Mouse (Mus musculus) liver, embryonic 14.5 days (tissue): ENCODE measurements at regions not wholly inside any gene's neighbourhood (a gene's known extent, or its start where the extent isn't known, plus 50 kb on each side); places are given as distances from the start of the nearest gene placed in this dataset.
"Not testable (repeated sequence)": the region's sequence is repeated elsewhere in the genome, so short reads cannot be mapped to it uniquely, and the experiment has no call there.

Source experiments
- ATAC-seq: fragments of 200-750 bp; cut with Nextera tagmentation; 2 replicates; pipeline ENCODE4 v1.8.0; 2017; ENCODE audit warnings: moderate number of reproducible peaks, mild to moderate bottlenecking, moderate library complexity; ENCODE audit not compliant: insufficient read depth
- DNase-seq, 3 experiments: peaks; one replicate each; pipeline ENCODE4 v3.0.0-alpha.2; 2012 to 2013; ENCODE audit warnings: low read depth in 3 of 3, low spot score in 3 of 3
- H3K27ac ChIP-seq: fragments of 300-500 bp; sonication (generic); 2 replicates; pipeline ENCODE4 v1.5.1; 2014; ENCODE audit warnings: moderate library complexity, mild to moderate bottlenecking, control low read depth, inconsistent platforms
- H3K27me3 ChIP-seq: fragments of 300-500 bp; sonication (generic); 2 replicates; pipeline ENCODE4 v1.6.1; 2014; ENCODE audit warnings: mild to moderate bottlenecking, low read length, moderate library complexity; ENCODE audit not compliant: control insufficient read depth, insufficient read depth
- H3K36me3 ChIP-seq: fragments of 300-500 bp; sonication (generic); replicated peaks from 2 replicates; pipeline ENCODE4 v1.6.1; 2014; ENCODE audit warnings: low read depth; ENCODE audit not compliant: control insufficient read depth, insufficient read depth
- H3K4me1 ChIP-seq, 2 experiments: fragments of 200-500 bp in 1 of 2; fragments of 300-500 bp in 1 of 2; sonication (generic) in 1 of 2; replicated peaks; 2 replicates each; pipeline ENCODE4 v1.6.1; 2012 to 2014; ENCODE audit warnings: antibody characterized with exemption in 1 of 2, inconsistent platforms in 1 of 2, low read length in 1 of 2; ENCODE audit not compliant: control insufficient read depth in 2 of 2, insufficient read depth in 2 of 2
- H3K4me2 ChIP-seq: fragments of 300-500 bp; sonication (generic); 2 replicates; pipeline ENCODE4 v1.6.1; 2014; ENCODE audit warnings: low read depth, mild to moderate bottlenecking, control low read depth, moderate library complexity
- H3K4me3 ChIP-seq, 2 experiments: fragments of 200-500 bp in 1 of 2; fragments of 300-500 bp in 1 of 2; sonication (generic) in 1 of 2; 2 replicates each; pipeline ENCODE4 v1.5.1; 2012 to 2014; ENCODE audit warnings: low read depth in 2 of 2, low read length in 2 of 2, mild to moderate bottlenecking in 2 of 2, control low read depth in 1 of 2, inconsistent platforms in 1 of 2, moderate library complexity in 1 of 2; ENCODE audit not compliant: insufficient read depth in 1 of 2
- H3K9ac ChIP-seq: fragments of 300-500 bp; sonication (generic); replicated peaks from 2 replicates; pipeline ENCODE4 v1.6.1; 2014; ENCODE audit warnings: mild to moderate bottlenecking, control low read depth, moderate library complexity
- H3K9me3 ChIP-seq: fragments of 300-500 bp; sonication (generic); 2 replicates; pipeline ENCODE4 v1.6.1; 2016; ENCODE audit warnings: low read length, mixed read lengths; ENCODE audit not compliant: control insufficient read depth
- CTCF ChIP-seq: IDR thresholded peaks from 2 replicates; pipeline ENCODE4 v1.5.1; 2016; ENCODE audit warnings: antibody characterized with exemption, low read depth, control low read depth
- EP300 ChIP-seq: IDR thresholded peaks from 2 replicates; pipeline ENCODE4 v1.6.1; 2016; ENCODE audit warnings: antibody characterized with exemption, low read depth
- WGBS: fragments of 180-500 bp; shearing (Covaris S2); extraction: QIAGEN DNeasy Blood & Tissue Kit; methylation state at CpG from one replicate; pipeline ENCODE4 v1.1.7; 2014; ENCODE audit not compliant: insufficient replicate concordance; 5-methylcytosine and 5-hydroxymethylcytosine counted together

DNA sequence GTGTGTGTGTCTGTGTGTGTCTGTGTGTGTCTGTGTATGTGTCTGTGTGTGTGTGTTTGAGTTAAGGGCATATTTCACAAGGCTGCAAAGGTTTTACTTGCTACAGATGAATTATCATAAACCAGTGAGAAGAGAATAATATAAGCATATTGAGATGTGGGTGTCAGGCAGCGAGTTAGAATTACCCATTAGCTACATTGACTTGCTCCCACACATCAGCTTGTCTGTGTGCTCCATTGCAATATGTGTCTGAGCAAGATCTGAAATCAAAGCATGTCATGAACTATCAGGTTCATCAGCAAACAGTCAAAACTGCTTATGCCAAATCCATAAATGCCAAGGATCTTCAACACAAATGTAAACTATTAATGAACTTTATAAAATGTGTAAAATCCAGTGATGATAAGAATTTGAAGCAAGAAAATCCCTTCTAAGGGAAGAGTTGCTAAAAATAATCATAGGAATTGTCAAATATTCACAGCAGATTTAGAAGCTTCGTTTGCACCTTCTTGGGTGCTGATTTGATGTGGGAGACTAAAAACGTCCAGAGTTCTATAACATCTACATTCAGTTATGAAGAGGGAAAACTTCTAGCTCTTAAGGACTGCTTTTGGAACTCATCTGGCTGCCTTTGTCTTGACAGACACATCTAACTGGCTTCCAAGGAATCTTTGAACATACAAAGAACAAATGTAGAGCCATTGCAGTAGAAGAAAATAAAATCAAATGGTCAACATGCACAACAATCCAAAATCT lies 361.7 kb upstream of the Lrrn1 start:
- ATAC-seq (no peak), DNase-seq (no peak)
- WGBS: 37% methylated on average over 3 of the region's 3 CpGs
- H3K4me3 ChIP-seq: no peak overlapping the region
- no peak overlapping the region for H3K27ac ChIP-seq
- TF ChIP-seq EP300 (no peak), CTCF (no peak)
- no peaks in the 10 kb centered on the region for H3K36me3 ChIP-seq
- H3K4me1 ChIP-seq: no peaks in the 10 kb centered on the region
- H3K27me3 ChIP-seq: no peaks in the 10 kb centered on the region
- H3K9ac ChIP-seq: no peak overlapping the region
- H3K4me2 ChIP-seq: no peak overlapping the region
- H3K9me3 ChIP-seq: no peaks in the 10 kb centered on the region

GRCm38 (mm10) chr6:107218309-107218708 lies 311.3 kb upstream of the Lrrn1 start:
- Histone ChIP-seq H3K9ac (no peak overlapping the region), H3K27ac (no peak overlapping the region), H3K4me2 (no peak overlapping the region), H3K4me1 (no peaks in the 10 kb centered on the region), H3K27me3 (no peaks in the 10 kb centered on the region), H3K9me3 (no peaks in the 10 kb centered on the region), H3K4me3 (no peak overlapping the region), H3K36me3 (no peaks in the 10 kb centered on the region)
- no peak for TF ChIP-seq CTCF
- TF ChIP-seq EP300: no peak
- no peak for DNase-seq
- WGBS: 60% methylated on average over 2 of the region's 2 CpGs
- ATAC-seq: no peak

GRCm38 (mm10) chr6:107218721-107219120 lies 310.8 kb upstream of the Lrrn1 start:
- Histone ChIP-seq H3K4me1 (no peaks in the 10 kb centered on the region), H3K9me3 (no peaks in the 10 kb centered on the region), H3K27ac (no peak overlapping the region), H3K4me2 (no peak overlapping the region), H3K36me3 (no peaks in the 10 kb centered on the region), H3K4me3 (no peak overlapping the region), H3K9ac (no peak overlapping the region), H3K27me3 (no peaks in the 10 kb centered on the region)
- DNase-seq (no peak), ATAC-seq (no peak)
- WGBS: 55% methylated on average over 4 of the region's 4 CpGs
- TF ChIP-seq CTCF (no peak), EP300 (no peak)

- 43% methylated on average over 3 of the region's 3 CpGs for WGBS
Measured at GRCm38 (mm10) chr6:107222602-107223001, 307.0 kb upstream of the Lrrn1 start.

GRCm38 (mm10) chr6:107229843-107230242 lies 299.7 kb upstream of the Lrrn1 start:
- not testable (repeated sequence) for ATAC-seq, H3K4me3 ChIP-seq, DNase-seq, H3K9me3 ChIP-seq, H3K4me2 ChIP-seq, H3K4me1 ChIP-seq, H3K36me3 ChIP-seq, H3K27me3 ChIP-seq, H3K9ac ChIP-seq, H3K27ac ChIP-seq
- WGBS: 59% methylated on average over 6 of the region's 6 CpGs

More at GRCm38 (mm10) chr6:107222602-107223001, 307.0 kb upstream of the Lrrn1 start:
- Histone ChIP-seq H3K9ac (no peak overlapping the region), H3K4me3 (no peak overlapping the region), H3K27me3 (no peaks in the 10 kb centered on the region), H3K4me1 (no peaks in the 10 kb centered on the region), H3K36me3 (no peaks in the 10 kb centered on the region), H3K27ac (no peak overlapping the region), H3K9me3 (no peaks in the 10 kb centered on the region), H3K4me2 (no peak overlapping the region)
- ATAC-seq (no peak), DNase-seq (no peak)
- TF ChIP-seq EP300: no peak
- TF ChIP-seq CTCF: no peak
